Mouse (Mus musculus): ENCODE measurements around the gene S100z. TPM values are rescaled to one million over a fixed set of nuclear protein-coding genes. Genes with fewer than 3 reads are reported as not detected.

Gene S100z
- not detected for total RNA-seq (2022)

DNA sequence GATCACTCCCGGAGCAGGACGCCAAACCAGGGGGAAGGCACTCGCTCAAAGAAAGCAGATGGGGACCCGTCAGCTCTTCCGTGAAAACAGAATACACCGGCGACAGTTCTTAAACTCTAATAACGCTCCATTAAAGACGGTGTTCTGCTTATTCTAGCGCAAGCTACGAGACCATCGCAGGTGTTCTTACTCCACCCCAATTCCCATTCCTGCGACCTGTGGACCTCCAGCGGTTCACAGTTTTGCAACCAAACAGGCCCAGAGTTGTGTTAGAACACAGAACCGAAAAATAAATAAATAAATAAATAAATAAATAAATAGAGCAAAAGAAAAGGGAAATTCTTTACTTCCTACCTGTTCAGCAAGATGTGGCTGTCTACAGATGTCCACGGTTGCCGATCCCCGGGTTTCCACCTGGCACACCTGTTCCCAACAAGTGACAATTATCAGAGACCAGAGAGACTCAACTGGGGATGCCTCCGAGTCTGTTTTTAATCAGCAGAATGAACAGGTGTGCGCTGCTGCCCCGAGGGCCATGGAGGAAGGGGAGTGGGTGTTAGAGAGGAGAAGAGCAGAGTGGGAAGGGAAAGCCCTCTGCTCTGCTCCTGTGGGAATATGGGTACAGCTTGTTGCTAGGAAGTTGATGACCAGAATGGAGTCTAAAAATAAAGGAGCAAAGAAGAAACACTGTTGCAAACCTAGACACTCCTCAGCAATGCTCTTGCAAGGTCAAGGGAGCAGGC, at the start of gene S100z:
TSS of gene S100z (minus strand) at position 51 of the 743 bp plus-strand sequence.
- no peak for DNase-seq (ENCODE audit: low spot score in 2 of 2)

DNA sequence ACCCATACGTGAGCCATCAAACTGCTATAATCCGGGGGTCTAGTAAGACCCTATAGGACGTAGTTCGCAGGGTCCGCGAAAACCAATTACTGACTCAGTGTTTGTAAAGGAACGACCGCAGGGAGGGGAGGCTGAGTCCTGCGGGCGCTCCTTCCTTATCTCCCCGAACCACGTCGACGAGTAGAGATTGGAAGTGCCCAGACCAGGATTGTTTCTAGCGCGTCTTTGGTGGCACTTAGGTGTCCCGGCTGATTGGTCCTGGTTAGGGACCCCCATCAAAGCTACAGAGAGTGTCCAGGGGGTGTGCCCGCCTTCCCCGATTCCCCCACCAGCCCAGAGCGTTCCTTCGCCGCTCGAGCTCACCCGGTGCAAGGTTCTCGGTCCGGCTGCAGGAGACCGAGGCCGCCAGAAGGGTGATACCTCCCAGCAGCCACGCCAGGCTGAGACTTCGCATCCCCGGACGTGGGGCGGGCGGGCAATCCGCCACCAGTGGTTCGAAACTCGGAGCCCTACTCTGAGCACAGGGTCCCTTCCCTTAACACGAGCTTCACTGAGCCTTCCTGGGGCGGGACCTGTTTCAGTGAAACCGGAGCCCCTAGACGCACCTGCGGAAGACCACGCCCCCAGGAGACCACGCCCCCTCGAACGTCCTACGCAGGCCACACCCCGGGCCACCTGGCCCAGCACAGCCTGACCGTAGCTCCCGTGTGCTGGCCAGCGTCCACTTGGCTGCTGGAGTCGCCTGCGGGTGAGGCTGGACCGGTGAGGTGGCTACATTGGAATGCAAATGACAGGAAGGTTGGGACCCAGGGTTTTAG, 46.4 kb upstream of the S100z start, which contains the start of gene F2rl1:
TSS of gene F2rl1 (minus strand) at position 554 of the 818 bp plus-strand sequence.
- no peak for DNase-seq (ENCODE audit: low spot score in 2 of 2)

DNA sequence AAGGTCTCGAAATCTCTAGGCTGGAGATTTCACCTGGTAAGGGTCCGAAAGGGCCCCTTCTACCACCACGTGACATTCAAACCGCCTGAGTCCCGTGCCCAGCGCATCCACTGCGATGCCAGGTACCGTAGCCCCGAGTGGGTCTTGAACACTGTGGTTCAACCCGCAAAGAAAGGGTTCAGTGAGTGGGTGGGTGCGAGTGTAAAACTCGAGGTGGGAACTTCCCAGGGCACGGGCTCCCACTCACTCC, 45.8 kb upstream of the S100z start:
- DNase-seq (ENCODE audit: low spot score in 2 of 2), result no peak

DNA sequence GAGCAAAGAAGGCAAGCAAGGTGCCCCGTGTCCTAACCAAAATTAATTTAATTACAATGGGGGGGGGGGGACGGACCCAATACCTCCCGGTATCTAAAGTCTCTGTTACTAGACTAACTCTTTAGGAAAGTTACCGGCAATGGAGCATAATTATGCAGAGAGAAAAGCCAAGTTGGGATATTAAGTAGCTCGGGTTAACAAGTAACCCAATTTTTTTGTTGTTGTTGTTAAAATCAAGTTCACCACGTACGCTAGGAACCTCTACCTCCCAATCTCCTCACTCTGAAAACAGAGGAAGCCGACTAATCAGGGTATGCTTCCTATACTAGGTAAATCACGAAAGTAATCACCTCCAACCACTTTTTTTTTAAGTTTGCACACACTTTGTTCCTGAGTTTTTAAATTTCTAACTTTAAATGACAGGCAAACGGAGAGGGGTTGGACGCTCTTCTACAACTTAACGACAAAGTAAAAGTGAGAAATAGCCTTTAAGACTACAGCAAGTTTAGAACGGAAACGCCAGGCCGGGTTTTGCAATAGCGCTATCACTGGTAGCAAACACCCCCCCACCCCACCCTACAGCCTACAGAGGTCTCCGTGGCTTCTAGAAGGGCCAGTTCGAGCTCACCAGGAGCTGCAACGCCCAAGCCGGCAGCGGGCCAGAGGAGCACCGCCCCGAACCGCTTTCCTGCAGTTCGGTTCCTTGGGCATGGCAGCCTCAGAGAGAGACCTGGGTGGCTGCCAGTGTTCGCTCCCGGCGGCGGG, 45.3 kb upstream of the S100z start:
- DNase-seq (ENCODE audit: low spot score in 2 of 2), result no peak

DNA sequence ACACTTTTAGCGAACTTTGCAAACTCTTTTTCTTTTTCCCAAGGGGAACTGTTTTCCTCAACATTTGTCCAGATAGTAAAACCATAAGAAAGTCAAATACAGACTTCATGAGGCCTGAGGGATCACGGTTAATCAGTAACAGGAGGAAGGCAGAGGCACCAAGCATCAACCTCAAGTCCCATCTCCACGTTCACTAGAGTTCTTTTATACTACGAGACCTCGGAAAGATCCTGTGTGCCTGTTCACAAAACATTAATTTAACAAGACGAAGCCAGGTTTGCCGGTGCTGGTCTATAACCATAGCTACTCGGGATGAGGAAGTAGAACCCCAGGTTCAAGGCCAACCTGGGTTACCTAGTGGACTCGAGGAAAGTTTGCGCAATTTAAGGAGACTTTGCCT, 43.7 kb upstream of the S100z start:
- DNase-seq (ENCODE audit: low spot score in 2 of 2), result no peak

DNA sequence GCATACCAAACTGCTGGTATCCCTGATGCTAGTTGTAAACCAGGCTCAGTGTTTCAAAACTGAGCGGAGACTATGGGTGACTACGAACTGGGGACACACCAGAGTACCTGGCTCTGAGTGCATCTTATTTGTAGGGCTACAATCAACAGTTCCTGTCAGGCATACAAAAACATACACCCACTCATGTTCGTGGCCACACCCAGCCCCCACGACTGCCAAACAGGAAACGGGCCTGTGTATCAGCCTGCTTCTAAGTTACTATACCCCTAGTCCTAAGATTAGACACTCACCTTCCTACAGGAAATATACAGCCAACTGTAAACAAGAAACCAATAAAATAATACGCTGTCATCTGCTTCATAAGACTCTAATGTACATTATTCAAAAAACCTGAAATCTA, 42.5 kb upstream of the S100z start:
- no peak for DNase-seq (ENCODE audit: low spot score in 2 of 2)

DNA sequence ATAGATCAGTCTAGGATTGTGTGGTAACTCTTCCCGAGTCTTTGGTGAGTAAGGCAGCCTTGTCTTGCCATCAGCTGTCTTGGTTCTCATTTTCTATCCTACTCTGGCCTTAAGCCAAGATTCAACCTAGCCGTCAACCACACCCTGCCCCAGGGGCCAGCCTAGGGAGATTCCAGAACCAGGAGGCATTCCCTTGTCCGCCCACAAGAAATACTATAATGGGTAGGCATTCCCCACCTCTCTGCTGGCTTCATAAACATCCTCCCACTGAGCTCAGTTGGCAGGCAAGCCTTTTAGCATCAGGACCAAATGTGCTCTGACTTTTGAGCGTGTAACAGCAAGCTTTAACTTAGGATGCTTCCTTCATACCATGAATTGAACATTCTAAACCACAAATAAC, 36.2 kb upstream of the S100z start:
- peak in 1 of 2 experiments; percentile 9 for DNase-seq (ENCODE audit: low spot score in 2 of 2)

DNA sequence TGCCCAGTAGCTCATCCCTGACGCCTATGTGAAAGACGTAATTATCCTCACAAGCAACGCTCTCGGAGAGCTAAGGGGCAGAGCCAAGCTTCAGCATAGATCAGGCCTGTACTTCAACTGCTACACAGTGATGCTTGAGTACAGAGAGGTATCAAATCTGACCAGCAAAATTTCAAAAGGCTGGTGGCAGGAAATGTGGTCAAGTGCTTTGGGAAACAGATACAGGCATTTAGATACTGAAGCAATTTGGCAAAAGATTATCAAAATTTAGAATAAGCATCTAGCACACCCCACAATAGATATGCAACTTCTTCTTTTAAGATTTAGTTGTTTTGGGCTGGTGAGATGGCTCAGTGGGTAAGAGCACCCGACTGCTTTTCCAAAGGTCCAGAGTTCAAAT, 31.5 kb upstream of the S100z start:
- DNase-seq (ENCODE audit: low spot score in 2 of 2), result no peak

DNA sequence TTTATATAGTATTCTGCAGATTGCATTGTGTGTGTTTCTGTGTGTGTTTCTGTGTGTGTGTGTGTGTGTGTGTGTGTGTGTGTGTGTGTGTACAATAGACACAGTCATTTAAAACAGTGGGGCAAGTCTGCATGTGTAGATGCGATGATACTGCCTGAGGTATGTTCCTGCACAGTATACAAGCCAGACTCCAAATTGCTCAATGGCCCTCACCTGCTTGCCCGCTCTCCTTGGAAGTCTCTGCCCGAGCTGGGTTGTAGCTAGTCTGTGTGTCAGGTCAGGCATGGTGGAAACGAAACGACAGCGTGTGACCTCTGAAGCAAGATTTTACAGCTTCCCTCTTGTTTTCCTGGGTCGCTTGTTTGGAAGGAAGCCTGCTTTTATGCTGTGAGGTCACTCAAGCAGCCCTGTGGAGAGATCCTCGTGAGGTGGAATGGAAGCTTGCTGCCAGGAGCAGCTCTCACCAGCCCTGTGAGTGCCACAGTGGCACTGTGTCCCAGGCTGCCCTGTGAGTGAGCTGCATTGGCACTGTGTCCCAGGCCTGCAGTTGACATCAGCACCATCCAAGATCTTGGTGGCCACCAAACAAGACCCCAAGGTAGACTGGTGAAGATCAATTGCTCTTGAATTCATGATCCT, 24.9 kb upstream of the S100z start:
- DNase-seq (ENCODE audit: low spot score in 2 of 2), result no peak

DNA sequence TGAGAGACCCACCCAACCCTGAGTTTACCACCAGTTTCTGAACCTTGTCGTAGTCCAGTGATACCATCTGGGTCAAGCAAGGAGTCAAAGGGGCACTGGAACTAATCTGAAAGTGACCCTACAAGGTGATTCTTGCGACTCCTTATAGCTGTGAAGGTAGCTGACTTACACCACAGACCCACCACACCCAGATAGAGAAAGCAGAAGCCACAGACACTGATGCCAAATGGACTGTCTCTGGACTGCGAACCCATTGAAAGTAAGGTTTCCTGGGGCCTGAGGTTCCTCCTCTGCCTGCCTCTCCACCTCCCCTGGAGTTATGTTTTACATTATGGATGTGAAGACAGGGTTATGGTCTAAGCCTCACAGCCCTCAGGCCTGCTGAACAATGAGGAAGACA, 18.1 kb upstream of the S100z start:
- DNase-seq (ENCODE audit: low spot score in 2 of 2), result no peak

DNA sequence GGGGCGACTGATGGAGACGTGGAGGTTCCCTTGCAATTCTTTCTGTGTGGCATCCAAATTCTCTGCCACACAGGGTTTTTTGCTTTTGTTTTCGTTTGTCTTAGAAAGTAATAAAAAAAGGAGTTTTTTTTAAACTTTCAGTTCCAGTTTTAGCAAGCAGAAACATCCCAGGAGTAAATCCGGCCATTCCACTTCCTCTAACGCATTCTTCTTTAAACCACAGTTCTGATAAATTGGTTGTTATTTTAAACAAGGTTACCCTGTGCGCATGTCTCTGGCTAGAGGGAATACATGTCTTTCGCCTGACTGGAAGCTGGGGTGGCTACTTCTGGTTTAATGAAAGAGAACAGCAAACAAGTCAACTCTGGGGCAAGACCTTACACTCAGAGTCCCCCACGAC, 16.3 kb upstream of the S100z start:
- DNase-seq (ENCODE audit: low spot score in 2 of 2), result no peak

DNA sequence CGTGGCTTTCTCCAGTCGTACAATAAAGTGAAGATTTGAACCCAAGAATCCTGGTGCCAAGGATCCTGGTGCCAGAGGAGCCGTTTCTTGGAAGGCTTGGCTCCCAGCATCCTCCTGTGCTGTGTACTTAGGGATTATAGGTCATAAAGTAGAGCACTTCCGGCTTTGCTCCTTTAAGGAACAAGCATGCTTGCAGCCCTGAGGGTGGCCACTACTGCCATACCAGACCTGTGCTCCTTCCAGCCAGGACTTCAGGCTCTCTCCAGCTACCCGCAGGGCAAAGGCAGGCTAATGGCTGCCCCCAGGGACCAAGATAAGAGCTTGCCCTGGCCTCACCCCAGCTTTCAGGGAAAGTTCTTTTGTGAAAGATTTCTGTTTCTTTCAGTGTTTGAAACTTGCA, 14.8 kb upstream of the S100z start:
- no peak for DNase-seq (ENCODE audit: low spot score in 2 of 2)

DNA sequence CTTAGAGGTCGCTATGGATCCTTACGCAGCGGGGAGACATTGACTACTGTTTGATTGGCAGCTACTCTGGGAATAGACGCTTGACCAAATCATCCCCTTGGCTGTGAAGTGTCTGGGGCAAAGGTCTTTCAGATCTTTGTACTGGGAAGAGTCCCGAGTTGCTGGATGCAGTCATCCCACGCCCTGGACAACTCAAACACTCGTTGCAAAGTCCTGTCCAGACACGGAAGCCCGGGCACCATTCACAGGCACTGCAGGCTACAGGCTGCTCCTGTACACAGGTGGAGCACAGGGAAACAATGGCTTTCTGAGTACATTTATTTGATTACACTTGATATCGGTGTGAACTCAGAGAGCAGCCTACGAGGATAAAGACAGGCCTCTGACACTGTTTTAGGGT, 12.8 kb upstream of the S100z start:
- DNase-seq (ENCODE audit: low spot score in 2 of 2), result no peak

DNA sequence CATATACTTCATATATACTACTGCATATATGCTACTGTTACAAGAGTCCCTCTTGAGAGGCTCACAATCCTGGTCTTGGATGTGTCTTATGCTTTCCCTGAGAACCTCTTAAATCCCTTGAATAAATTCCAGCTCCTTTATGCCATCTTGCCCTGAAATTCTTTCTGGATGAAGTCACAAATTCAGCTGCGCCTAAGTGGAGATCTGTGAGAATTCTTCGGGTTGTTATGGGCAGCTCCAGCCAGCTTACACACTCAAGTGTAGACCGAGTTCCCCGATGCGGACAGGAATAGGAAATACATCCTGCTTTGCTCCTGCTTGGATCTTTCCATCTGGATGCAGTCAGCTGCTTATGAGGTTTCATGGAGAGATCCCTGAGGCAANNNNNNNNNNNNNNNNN, 6.1 kb upstream of the S100z start:
- no peak for DNase-seq (ENCODE audit: low spot score in 2 of 2)

DNA sequence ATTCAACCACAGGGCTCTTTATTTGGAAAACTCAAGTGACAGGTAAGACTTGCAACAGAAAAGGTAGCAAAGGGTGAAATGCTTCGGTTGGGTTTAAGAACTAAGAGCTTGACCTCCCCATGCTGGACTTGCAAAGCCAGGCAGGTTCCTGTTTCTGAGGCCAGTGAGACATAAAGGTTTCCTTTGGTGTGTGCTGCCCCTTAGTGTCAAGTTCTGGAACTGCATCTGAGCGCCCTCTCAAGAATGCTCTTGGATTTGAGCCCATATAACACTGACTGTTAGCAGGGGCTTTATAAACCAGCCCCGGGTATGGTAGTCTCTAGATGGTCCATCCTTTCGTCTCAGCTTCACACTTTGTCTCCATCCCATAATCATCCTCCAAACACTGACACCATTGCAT, 2.9 kb upstream of the S100z start:
- peak; percentile 11 to 84 for DNase-seq (ENCODE audit: low spot score in 2 of 2)

DNA sequence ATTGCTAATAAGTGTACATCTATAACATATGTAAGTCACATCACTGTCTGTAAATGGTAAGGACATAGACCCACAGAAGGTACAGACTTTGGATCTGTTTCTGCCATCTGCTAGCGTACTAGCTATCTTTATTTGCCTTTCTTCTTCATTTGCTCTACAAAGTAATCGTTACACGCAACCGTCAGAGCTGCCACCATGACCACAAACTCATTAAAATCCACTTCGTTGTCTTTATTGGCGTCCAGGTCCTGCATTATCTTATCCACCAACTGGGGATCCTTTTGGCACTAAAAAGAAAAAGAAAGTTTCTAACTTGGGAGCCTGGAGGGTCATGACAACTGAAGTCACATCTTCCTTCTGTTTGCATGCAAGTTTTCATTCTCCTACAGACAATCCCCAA, 1.3 kb downstream of the S100z start:
- DNase-seq (ENCODE audit: low spot score in 2 of 2), result no peak

DNA sequence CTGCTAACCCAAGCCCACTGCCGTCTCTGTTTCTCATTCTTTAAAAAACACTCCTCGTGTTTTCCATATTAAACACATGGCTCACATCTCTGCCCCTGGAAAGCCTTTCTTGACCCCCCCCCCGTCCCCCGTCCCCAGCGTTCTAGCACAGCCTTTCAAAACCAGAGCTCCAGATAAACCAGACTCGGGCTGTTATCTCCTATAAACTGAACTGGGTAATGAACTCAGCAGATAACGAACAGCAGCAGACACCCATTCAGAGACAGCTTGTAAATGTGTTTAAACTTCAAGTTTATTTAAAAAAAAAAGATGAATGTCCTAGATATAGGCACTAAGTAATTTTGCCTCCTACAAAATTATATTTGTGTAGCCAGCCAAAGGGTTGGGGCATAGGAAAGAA, 3.4 kb downstream of the S100z start:
- no peak for DNase-seq (ENCODE audit: low spot score in 2 of 2)

DNA sequence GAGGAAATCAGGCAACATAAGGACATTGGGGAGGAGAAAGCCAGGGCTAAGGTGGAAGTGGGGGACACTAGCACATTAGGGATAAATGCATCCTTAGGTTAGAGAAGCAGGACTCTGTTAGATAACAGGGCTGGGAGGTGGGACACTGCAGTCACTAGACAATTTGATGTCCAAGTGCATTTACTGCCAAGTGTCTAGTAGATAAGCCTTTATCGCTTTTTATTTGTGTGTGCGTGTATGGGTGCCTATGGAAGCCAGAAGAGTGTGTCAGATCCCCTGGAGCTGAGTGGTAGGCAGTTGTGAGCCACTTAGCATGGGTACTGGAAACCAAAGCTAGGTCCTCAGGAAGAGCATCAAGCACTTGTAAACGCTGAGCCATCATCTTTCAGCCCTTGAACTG, 4.2 kb downstream of the S100z start:
- DNase-seq (ENCODE audit: low spot score in 2 of 2), result no peak

DNA sequence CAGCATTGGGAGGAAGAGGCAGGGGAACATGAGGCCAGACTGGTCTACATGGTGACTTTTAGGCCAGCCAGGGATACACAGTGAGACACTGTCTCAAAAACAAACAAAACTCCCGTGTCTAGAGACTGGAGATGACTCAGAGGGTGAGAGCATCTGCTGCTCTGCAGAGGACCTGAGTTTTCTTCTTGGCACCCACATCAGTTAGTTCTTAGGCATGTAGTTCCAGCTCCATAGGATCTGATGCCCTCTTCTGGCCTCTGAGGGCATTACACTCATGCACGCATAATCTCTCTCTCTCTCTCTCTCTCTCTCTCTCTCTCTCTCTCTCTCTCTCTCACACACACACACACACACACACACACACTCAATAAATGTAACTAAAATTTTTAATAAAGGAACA, 7.6 kb downstream of the S100z start:
- DNase-seq (ENCODE audit: low spot score in 2 of 2), result no peak

DNA sequence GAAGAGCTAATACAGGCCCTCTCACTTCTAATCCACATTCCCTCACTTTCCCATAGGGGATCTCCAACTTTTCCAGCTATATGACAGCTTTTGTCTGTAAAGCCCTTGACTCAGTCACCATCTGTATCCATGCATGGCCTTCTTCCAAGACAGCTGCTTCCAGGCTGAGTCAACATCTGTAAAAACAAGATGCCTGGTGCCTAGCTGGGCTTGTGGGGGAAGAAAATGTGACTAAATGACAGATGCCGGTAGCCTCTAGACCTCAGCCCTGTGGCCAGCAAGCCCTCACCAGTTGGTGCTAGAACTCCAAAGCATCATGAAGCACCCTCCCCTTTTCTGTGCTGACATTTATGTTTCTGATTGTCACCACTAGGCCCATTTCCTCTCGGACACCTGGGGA, 27.0 kb downstream of the S100z start:
- no peak for DNase-seq (ENCODE audit: low spot score in 2 of 2)

DNA sequence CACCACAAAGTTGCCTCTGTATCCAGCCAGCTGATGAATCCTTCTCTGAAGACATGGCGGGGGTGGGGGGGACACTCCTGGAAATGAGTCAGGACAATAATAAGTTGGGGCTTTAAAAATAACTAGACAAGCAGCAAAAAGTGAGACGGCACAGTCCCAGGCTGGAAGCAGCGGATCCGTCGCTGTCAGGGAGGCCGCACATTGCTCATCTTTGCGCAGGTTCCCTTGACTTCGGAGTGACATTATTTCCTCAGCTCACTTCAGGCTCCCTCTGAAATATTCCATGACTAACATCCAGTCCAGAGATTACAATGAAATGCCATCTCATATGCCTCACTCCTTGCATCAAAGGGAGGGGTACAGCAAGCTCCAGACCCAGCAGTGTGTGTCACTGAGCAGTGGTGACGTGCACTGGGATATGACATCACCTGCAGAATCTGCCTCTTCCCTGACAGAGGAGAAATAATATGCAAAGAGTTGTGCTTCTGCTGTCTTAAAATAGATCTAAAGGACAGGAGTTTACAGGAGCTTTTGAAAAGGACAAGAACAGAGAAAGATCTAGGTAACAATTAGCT, 27.8 kb downstream of the S100z start:
- no peak for DNase-seq (ENCODE audit: low spot score in 2 of 2)

DNA sequence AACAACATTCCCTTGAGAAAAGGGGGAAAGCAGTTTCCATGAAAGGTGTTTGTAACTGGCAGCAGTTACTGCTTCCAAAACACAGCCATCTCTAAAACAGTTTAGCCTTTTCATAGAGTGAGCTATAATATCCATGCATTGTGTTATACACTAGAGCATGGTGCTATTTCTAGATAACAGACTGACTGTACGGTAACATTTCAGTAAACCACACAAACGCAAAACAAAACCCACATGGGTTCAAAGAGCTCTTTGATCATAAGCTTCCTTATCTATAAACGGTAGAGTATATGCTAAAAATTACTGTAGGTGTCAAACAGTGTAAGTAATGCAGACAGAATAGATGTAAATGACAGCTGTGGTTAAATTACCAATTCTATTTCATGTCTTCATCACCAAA, 28.8 kb downstream of the S100z start:
- DNase-seq (ENCODE audit: low spot score in 2 of 2), result no peak

Data from left cerebral cortex, adult 8-10 months (tissue).